Comparison of ENCODE assay signal across 15 mouse cellular contexts in the genomic region with DNA sequence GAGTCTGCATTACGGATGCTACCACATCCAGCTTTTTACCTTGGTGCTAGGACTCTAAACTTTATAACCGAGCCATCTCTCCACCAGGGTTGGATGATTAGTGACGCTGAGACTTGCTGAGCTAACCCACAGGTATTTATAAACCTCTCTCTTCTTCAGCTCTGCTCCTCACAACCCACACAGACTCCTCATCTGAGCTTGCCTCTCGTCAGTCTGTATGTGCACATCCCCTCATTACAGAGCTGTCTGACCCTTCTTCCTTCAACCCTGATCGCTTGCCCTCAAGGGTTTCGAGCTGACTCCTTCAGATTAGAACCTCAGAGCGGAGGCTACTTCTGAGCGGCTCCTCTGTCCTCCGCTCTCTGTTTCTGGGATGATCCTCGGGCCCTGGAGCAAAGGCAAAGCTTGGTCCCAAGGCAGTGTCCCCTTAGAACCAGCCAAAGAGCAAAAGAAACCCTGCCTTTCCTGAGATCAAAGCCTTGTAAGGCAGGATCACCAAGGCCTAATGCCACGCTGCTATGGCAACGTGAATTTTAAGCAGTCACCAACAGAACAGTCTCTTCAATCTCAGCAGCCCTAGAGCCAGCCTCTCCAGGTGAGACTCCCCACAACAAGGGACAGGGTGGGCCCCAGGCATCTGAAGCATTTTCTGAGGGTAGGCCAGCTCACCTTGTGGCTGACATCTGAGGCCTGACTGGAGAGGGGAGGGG.
DNase-seq lines count a peak whose midpoint lies in the region; ATAC-seq lines count a peak whose summit lies in the region.
"Had no signal": no experiment of that assay in that cellular context is flagged by ENCODE, and none has a peak within 500 bp of the region (broad histone marks: within the 10 kb centered on the region; RNA-seq: fewer than 3 reads in every experiment).

No protein-coding gene starts in this region.

- H3K27ac ChIP-seq in embryonic facial prominence, embryonic 10.5 days (replicated peaks): peak overlapping the region; percentile 36
- peak overlapping the region; percentile 11; the same call in 1 of the 2 replicates for H3K27ac ChIP-seq in hindbrain, embryonic 14.5 days
- H3K27ac ChIP-seq: gastrocnemius, adult 2 months; limb, embryonic 15.5 days had no signal

- H3K4me3 ChIP-seq in embryonic facial prominence, embryonic 10.5 days: no peak overlapping the region
- no peak overlapping the region for H3K4me3 ChIP-seq in hindbrain, embryonic 14.5 days (replicated peaks; ENCODE audit: low read length)
- H3K4me3 ChIP-seq: gastrocnemius, adult 2 months; limb, embryonic 15.5 days had no signal

- DNase-seq in frontal cortex, postnatal 36 days (ENCODE audit: low spot score in 2 of 2): peak; percentile 9 to 18
- no peak for DNase-seq in frontal cortex, postnatal 25 days (ENCODE audit: low spot score in 2 of 2)
- DNase-seq in embryonic facial prominence, embryonic 10.5 days (ENCODE audit: low spot score): peak; percentile 27
- DNase-seq in hindbrain, embryonic 14.5 days (ENCODE audit: low spot score): no peak
- DNase-seq in naive thymus-derived CD4-positive, alpha-beta T cell, adult 2 months (ENCODE audit: low read depth): peak; percentile 13
- no peak for DNase-seq in Muller cell, postnatal 12 days (ENCODE audit: inconsistent ontology term)
- no peak for DNase-seq in cerebellum, postnatal 10 days
- DNase-seq: gastrocnemius, adult 2 months; heart, postnatal 10 days; kidney, adult 8-10 months; layer of hippocampus, adult 9-11 months; right cerebral cortex, postnatal 4 days had no signal

- no peak overlapping the region for H3K4me2 ChIP-seq in hindbrain, embryonic 14.5 days (replicated peaks)
- H3K4me2 ChIP-seq: limb, embryonic 15.5 days had no signal

- peaks cover 16% of the 10 kb centered on the region for H3K4me1 ChIP-seq in embryonic facial prominence, embryonic 10.5 days
- H3K4me1 ChIP-seq in hindbrain, embryonic 14.5 days (replicated peaks; ENCODE audit: control insufficient read depth, insufficient read depth, low read length): peaks cover 10% of the 10 kb centered on the region

- 36% methylated on average over 12 of the region's 12 CpGs for WGBS in embryonic facial prominence, embryonic 10.5 days
- 36% methylated on average over 12 of the region's 12 CpGs for WGBS in hindbrain, embryonic 14.5 days

- no peak overlapping the region for H3K9ac ChIP-seq in hindbrain, embryonic 14.5 days
- H3K9ac ChIP-seq: limb, embryonic 15.5 days had no signal

- peaks cover 20% of the 10 kb centered on the region; the same call in 1 of the 2 replicates for H3K27me3 ChIP-seq in embryonic facial prominence, embryonic 10.5 days (replicated peaks; ENCODE audit: low read depth, poor library complexity, severe bottlenecking)
- H3K27me3 ChIP-seq in hindbrain, embryonic 14.5 days (ENCODE audit: control insufficient read depth, insufficient read depth, low read length): no peaks in the 10 kb centered on the region
- H3K27me3 ChIP-seq: limb, embryonic 15.5 days had no signal

- ATAC-seq in hindbrain, embryonic 14.5 days (ENCODE audit: low FRiP score): peak; percentile 77
- no peak for ATAC-seq in erythroid progenitor cell, adult 5-6 weeks (replicated peaks; ENCODE audit: low FRiP score, poor library complexity, severe bottlenecking)
- ATAC-seq: Patski had no signal

- no peaks in the 10 kb centered on the region for H3K36me3 ChIP-seq in embryonic facial prominence, embryonic 10.5 days (replicated peaks)
- no peaks in the 10 kb centered on the region for H3K36me3 ChIP-seq in hindbrain, embryonic 14.5 days (replicated peaks; ENCODE audit: control insufficient read depth, insufficient read depth)
- H3K36me3 ChIP-seq: limb, embryonic 15.5 days had no signal

- H3K9me3 ChIP-seq in embryonic facial prominence, embryonic 10.5 days: no peaks in the 10 kb centered on the region
- H3K9me3 ChIP-seq in hindbrain, embryonic 14.5 days (ENCODE audit: control insufficient read depth, low read length): no peaks in the 10 kb centered on the region
- H3K9me3 ChIP-seq: limb, embryonic 15.5 days had no signal

Comparison
In these comparisons a context has a peak if more than half of its experiments do, and no peak if none do; other contexts are left out.
1. DNase-seq: peak in frontal cortex, postnatal 36 days (2 of 2), embryonic facial prominence, embryonic 10.5 days (single experiment) and naive thymus-derived CD4-positive, alpha-beta T cell, adult 2 months (single experiment); none in frontal cortex, postnatal 25 days (0 of 2), hindbrain, embryonic 14.5 days (single experiment), Muller cell, postnatal 12 days (single experiment) and cerebellum, postnatal 10 days (0 of 2).